Mouse (Mus musculus): ENCODE results near the gene Nrbp1. TPM values are rescaled to one million over a fixed set of nuclear protein-coding genes. Genes with fewer than 3 reads are reported as not detected.

Nrbp1 gene
- polyA plus RNA-seq, 1 experiment from 2014 or later = 138 TPM

DNA sequence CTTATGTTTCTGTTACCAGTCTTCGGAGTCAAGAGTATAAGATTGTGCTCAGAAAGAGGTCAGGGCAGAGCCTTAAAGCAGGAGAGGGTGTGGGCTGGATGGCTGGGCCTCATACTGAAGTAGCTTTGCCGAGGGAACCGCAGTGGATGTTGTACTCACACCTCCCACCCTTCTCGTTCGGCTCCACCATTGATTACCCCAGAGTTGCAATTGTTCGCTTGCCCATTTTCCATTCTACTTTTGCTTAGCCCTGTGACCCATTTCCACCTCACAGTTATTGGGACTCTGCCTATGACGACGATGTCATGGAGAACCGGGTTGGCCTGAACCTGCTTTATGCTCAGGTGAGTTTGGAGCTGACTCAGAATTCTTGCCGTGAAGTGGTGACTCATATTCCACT is 44.5 kb upstream of the Nrbp1 start:
- DNase-seq (ENCODE audit: low spot score) (no peak), ATAC-seq (replicated peaks; ENCODE audit: insufficient number of reproducible peaks, low FRiP score, low TSS enrichment, low read depth) (no peak)
- Histone ChIP-seq H3K4me3 (ENCODE audit: low read depth, low read length) (no peak overlapping the region), H3K4me2 (ENCODE audit: low read depth, low read length) (no peak overlapping the region), H3K27me3 (ENCODE audit: control insufficient read depth, insufficient read depth, low read length) (no peaks in the 10 kb centered on the region), H3K36me3 (replicated peaks; ENCODE audit: control insufficient read depth, insufficient read depth, low read depth, low read length) (peaks cover 27% of the 10 kb centered on the region), H3K9ac (replicated peaks; ENCODE audit: low read length) (no peak overlapping the region), H3K4me1 (ENCODE audit: control insufficient read depth, insufficient read depth, low read length) (0 out of 2 replicates have a peak, but pooled peaks cover 2% of the 10 kb centered on the region), H3K9me3 (replicated peaks; ENCODE audit: control insufficient read depth, low read length) (peaks cover 5% of the 10 kb centered on the region), H3K27ac (replicated peaks; ENCODE audit: low read depth, low read length) (no peak overlapping the region)
- WGBS = 95% methylated on average over 10 of the region's 10 CpGs

DNA sequence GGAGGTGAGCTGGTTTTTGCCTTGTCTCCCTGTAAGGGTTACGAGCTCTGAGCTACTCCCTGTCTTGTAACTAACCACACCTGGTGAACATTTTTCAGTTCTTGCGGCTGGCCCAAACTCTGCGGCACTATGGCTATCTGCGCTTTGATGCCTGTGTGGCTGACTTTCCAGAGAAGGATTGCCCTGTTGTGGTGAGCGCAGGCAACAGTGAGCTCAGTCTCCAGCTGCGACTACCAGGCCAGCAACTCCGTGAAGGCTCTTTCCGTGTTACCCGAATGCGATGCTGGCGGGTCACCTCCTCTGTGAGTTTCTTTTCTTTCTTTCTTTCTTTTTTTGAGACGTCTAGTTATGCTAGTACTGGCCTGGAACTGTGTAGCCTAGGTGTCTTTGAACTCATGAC is 43.6 kb upstream of the Nrbp1 start:
- no peaks in the 10 kb centered on the region for H3K27me3 ChIP-seq (ENCODE audit: control insufficient read depth, insufficient read depth, low read length)
- DNase-seq (ENCODE audit: low spot score) (no peak), ATAC-seq (replicated peaks; ENCODE audit: insufficient number of reproducible peaks, low FRiP score, low TSS enrichment, low read depth) (no peak)
- no peak overlapping the region for H3K4me3 ChIP-seq (ENCODE audit: low read depth, low read length)
- H3K9me3 ChIP-seq (replicated peaks; ENCODE audit: control insufficient read depth, low read length) = peaks cover 5% of the 10 kb centered on the region
- no peak overlapping the region for H3K4me2 ChIP-seq (ENCODE audit: low read depth, low read length)
- WGBS = 89% methylated on average over 12 of the region's 12 CpGs
- H3K9ac ChIP-seq (replicated peaks; ENCODE audit: low read length) = no peak overlapping the region
- H3K36me3 ChIP-seq (replicated peaks; ENCODE audit: control insufficient read depth, insufficient read depth, low read depth, low read length) = peaks cover 27% of the 10 kb centered on the region
- H3K4me1 ChIP-seq (ENCODE audit: control insufficient read depth, insufficient read depth, low read length) = no peaks in the 10 kb centered on the region
- no peak overlapping the region for H3K27ac ChIP-seq (replicated peaks; ENCODE audit: low read depth, low read length)

DNA sequence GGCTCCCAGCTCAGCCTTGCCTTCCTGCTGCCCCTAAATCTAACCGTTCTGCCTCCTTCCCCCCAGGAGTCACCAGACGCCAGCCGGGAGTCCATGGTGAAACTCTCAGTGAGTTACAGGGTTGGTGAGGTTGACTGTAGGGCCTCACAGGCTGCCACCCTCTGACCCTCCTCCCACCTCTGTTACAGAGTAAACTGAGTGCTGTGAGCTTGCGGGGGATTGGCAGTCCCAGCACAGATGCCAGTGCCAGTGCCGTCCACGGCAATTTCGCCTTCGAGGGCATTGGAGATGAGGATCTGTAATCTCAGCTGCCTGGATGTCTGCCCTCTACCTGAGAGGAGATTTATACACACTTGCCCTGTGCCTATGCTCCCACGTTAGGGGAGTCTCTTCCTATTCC is 42.5 kb upstream of the Nrbp1 start:
- ATAC-seq (replicated peaks; ENCODE audit: insufficient number of reproducible peaks, low FRiP score, low TSS enrichment, low read depth) = no peak
- WGBS = 89% methylated on average over 9 of the region's 9 CpGs
- no peak for DNase-seq (ENCODE audit: low spot score)
- Histone ChIP-seq H3K27ac (replicated peaks; ENCODE audit: low read depth, low read length) (no peak overlapping the region), H3K9ac (replicated peaks; ENCODE audit: low read length) (no peak overlapping the region), H3K4me2 (ENCODE audit: low read depth, low read length) (no peak overlapping the region), H3K36me3 (replicated peaks; ENCODE audit: control insufficient read depth, insufficient read depth, low read depth, low read length) (peaks cover 32% of the 10 kb centered on the region), H3K27me3 (ENCODE audit: control insufficient read depth, insufficient read depth, low read length) (no peaks in the 10 kb centered on the region), H3K4me3 (ENCODE audit: low read depth, low read length) (no peak overlapping the region), H3K4me1 (ENCODE audit: control insufficient read depth, insufficient read depth, low read length) (no peaks in the 10 kb centered on the region), H3K9me3 (replicated peaks; ENCODE audit: control insufficient read depth, low read length) (peaks cover 5% of the 10 kb centered on the region)

DNA sequence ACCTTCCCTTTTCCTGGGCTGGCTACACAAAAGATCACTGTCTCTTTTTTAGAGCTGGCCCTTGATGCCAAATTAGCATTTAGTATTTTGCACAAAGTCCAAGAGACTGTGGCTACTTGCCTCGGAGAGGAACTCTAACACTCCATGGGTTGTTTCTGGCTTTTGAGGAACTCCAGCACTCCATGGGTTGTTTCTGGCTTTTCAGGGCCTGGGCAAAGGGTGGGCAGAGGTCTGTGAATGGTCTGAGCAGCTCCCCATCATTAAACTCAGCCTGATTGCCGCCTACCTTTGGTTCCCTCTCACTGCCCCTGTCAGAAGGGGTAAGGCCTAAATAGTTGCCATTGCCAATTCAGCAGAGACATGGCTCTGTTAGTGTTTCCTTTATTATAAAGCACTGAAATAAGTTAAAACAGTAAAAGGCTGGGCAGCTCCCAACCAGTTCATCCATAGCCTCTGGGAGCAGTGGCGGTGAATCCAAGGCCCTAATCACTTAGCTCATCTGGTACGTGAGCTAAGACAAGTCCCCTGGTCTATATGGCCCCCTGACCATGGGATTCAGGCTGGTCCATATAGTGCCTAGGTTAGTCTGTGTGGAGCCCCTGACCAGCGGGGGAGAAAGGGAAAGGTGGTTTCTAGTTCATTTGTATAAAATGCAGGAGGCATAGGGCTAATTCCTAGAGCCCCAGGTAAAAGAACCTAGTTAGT is 41.9 kb upstream of the Nrbp1 start:
- Histone ChIP-seq H3K4me2 (ENCODE audit: low read depth, low read length) (no peak overlapping the region), H3K9me3 (replicated peaks; ENCODE audit: control insufficient read depth, low read length) (peaks cover 5% of the 10 kb centered on the region), H3K36me3 (replicated peaks; ENCODE audit: control insufficient read depth, insufficient read depth, low read depth, low read length) (peaks cover 34% of the 10 kb centered on the region), H3K27me3 (ENCODE audit: control insufficient read depth, insufficient read depth, low read length) (no peaks in the 10 kb centered on the region), H3K4me3 (ENCODE audit: low read depth, low read length) (no peak overlapping the region), H3K9ac (replicated peaks; ENCODE audit: low read length) (no peak overlapping the region), H3K27ac (replicated peaks; ENCODE audit: low read depth, low read length) (no peak overlapping the region), H3K4me1 (ENCODE audit: control insufficient read depth, insufficient read depth, low read length) (no peaks in the 10 kb centered on the region)
- DNase-seq (ENCODE audit: low spot score) = no peak
- 87% methylated on average over 5 of the region's 5 CpGs for WGBS
- ATAC-seq (replicated peaks; ENCODE audit: insufficient number of reproducible peaks, low FRiP score, low TSS enrichment, low read depth) = no peak

DNA sequence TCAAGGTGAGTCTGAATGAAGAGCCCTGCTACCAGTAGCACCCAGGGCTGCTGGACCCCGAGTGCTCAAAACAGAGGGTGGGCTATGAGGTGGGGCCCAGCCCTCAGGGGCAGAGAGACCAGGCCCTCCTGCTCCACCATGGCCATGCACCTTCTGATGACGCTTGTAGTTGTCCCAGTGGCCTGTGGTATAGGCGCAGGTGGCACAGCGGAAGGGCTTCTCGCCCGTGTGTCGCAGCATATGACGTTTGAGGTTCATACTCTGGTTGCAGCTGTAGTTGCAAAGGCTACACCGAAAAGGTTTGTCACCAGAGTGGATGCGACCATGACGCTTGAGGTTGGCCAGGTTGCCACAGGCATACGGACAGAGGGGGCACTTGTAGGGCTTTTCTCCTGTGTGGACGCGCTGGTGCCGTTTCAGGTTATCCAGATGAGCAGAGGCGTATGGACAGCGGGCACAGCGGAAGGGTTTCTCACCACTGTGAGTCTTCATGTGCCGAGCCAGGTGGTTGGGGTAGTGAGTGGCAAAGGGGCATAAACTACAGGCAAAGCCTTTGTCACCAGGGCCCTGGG is 41.3 kb upstream of the Nrbp1 start:
- Histone ChIP-seq H3K27me3 (ENCODE audit: control insufficient read depth, insufficient read depth, low read length) (no peaks in the 10 kb centered on the region), H3K9me3 (replicated peaks; ENCODE audit: control insufficient read depth, low read length) (peaks cover 5% of the 10 kb centered on the region), H3K4me2 (ENCODE audit: low read depth, low read length) (no peak overlapping the region), H3K9ac (replicated peaks; ENCODE audit: low read length) (no peak overlapping the region), H3K36me3 (replicated peaks; ENCODE audit: control insufficient read depth, insufficient read depth, low read depth, low read length) (peaks cover 37% of the 10 kb centered on the region), H3K4me1 (ENCODE audit: control insufficient read depth, insufficient read depth, low read length) (no peaks in the 10 kb centered on the region), H3K27ac (replicated peaks; ENCODE audit: low read depth, low read length) (no peak overlapping the region), H3K4me3 (ENCODE audit: low read depth, low read length) (no peak overlapping the region)
- WGBS = 93% methylated on average over 19 of the region's 19 CpGs
- no peak for DNase-seq (ENCODE audit: low spot score)
- ATAC-seq (replicated peaks; ENCODE audit: insufficient number of reproducible peaks, low FRiP score, low TSS enrichment, low read depth) = no peak

DNA sequence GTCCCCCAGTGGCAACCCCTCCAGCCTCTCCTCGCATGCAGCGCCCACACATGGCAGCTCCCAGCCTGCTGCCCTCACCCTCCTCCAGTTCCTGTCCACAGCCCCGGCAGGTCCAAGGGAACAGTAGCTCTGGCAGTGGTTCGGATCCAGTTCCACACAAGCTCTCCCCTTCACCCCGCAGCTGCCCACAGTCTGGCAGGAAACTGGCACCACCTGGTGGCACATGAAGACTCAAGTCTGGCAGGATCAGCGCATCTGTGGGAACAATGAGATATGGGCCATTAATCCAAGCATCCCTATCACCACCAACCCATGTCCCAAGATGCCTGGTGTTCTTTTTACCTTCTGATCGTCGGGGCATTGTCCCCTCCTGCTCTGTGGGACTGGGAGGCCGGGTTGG is 40.8 kb upstream of the Nrbp1 start:
- Histone ChIP-seq H3K4me2 (ENCODE audit: low read depth, low read length) (no peak overlapping the region), H3K4me3 (ENCODE audit: low read depth, low read length) (no peak overlapping the region), H3K27me3 (ENCODE audit: control insufficient read depth, insufficient read depth, low read length) (no peaks in the 10 kb centered on the region), H3K27ac (replicated peaks; ENCODE audit: low read depth, low read length) (no peak overlapping the region), H3K4me1 (ENCODE audit: control insufficient read depth, insufficient read depth, low read length) (no peaks in the 10 kb centered on the region), H3K9me3 (replicated peaks; ENCODE audit: control insufficient read depth, low read length) (peaks cover 5% of the 10 kb centered on the region), H3K9ac (replicated peaks; ENCODE audit: low read length) (no peak overlapping the region; the same call in 1 of the 2 replicates), H3K36me3 (replicated peaks; ENCODE audit: control insufficient read depth, insufficient read depth, low read depth, low read length) (peaks cover 37% of the 10 kb centered on the region)
- ATAC-seq (replicated peaks; ENCODE audit: insufficient number of reproducible peaks, low FRiP score, low TSS enrichment, low read depth) (no peak), DNase-seq (ENCODE audit: low spot score) (no peak)
- WGBS = 89% methylated on average over 9 of the region's 9 CpGs

DNA sequence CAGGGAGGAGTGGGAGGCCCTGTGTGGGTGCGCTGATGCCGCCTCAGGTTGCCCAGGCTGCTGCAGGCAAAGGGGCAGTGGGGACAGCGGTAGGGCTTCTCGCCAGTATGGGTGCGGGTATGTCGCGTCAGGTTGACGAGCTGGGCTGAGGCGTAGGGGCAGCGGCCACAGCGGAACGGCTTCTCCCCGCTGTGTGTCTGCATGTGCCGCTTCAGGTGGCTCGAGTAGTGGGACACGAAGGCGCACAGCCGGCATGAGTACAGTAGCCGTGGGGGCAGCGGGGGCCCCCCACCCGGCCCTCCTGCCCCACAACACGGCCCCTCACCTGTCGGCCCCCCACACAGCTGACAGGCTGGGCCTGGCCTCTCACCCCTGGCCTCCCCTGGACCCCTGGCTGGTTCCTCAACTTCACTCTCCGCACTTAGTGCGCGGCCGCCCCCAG is 40.3 kb upstream of the Nrbp1 start:
- no peak overlapping the region for H3K4me3 ChIP-seq (ENCODE audit: low read depth, low read length)
- H3K27me3 ChIP-seq (ENCODE audit: control insufficient read depth, insufficient read depth, low read length) = no peaks in the 10 kb centered on the region
- H3K27ac ChIP-seq (replicated peaks; ENCODE audit: low read depth, low read length) = no peak overlapping the region
- DNase-seq (ENCODE audit: low spot score) (no peak), ATAC-seq (replicated peaks; ENCODE audit: insufficient number of reproducible peaks, low FRiP score, low TSS enrichment, low read depth) (no peak)
- no peaks in the 10 kb centered on the region for H3K4me1 ChIP-seq (ENCODE audit: control insufficient read depth, insufficient read depth, low read length)
- H3K9me3 ChIP-seq (replicated peaks; ENCODE audit: control insufficient read depth, low read length) = peaks cover 5% of the 10 kb centered on the region
- H3K36me3 ChIP-seq (replicated peaks; ENCODE audit: control insufficient read depth, insufficient read depth, low read depth, low read length) = peaks cover 37% of the 10 kb centered on the region
- H3K4me2 ChIP-seq (ENCODE audit: low read depth, low read length) = no peak overlapping the region; the same call in 1 of the 2 replicates
- no peak overlapping the region; the same call in 1 of the 2 replicates for H3K9ac ChIP-seq (replicated peaks; ENCODE audit: low read length)
- WGBS = 91% methylated on average over 27 of the region's 27 CpGs

DNA sequence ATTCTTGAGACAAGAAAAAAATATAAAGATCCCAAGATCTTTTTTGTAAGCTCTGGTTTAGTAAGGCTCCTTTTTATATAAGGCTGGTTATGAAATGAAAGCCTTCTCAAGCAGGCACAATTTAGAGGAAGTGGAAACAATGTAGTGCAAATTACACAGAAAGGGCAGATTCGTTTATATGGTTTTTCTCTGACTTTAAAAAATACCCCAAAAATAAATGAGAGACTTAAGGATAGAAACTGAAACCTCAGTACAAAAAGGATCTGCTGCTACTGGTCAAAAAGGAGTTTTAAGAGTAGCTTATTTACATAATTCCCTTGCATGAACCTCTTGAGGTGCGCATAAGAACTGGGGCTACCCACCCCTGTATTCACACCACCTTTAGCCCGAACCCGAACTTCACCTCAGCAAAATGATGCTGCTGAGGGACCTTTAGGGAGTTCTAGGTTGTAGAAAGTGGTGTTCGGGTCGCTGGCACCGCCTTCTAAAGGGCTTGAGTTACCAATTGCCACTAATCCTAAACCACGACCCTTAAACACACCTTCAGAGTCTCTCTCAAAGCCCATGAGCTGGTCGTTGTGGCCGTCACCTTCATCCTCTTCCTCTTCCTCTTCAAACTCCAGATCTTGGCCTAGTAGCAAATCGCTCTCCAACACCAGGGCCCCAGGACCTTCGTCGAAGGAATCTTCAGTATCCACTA is 39.5 kb upstream of the Nrbp1 start:
- H3K27ac ChIP-seq (replicated peaks; ENCODE audit: low read depth, low read length) = peak overlapping the region; percentile 65
- 18% methylated on average over 13 of the region's 13 CpGs for WGBS
- DNase-seq (ENCODE audit: low spot score) = no peak
- ATAC-seq (replicated peaks; ENCODE audit: insufficient number of reproducible peaks, low FRiP score, low TSS enrichment, low read depth) = no peak
- H3K9ac ChIP-seq (replicated peaks; ENCODE audit: low read length) = peak overlapping the region; percentile 81
- H3K4me3 ChIP-seq (ENCODE audit: low read depth, low read length) = peak overlapping the region; percentile 84
- peaks cover 33% of the 10 kb centered on the region for H3K36me3 ChIP-seq (replicated peaks; ENCODE audit: control insufficient read depth, insufficient read depth, low read depth, low read length)
- H3K4me2 ChIP-seq (ENCODE audit: low read depth, low read length) = peak overlapping the region; percentile 61
- H3K9me3 ChIP-seq (replicated peaks; ENCODE audit: control insufficient read depth, low read length) = peaks cover 5% of the 10 kb centered on the region
- no peaks in the 10 kb centered on the region for H3K4me1 ChIP-seq (ENCODE audit: control insufficient read depth, insufficient read depth, low read length)
- H3K27me3 ChIP-seq (ENCODE audit: control insufficient read depth, insufficient read depth, low read length) = no peaks in the 10 kb centered on the region
